Mouse (Mus musculus): ENCODE measurements at regions not wholly inside any gene's neighbourhood (a gene's known extent, or its start where the extent isn't known, plus 50 kb on each side); places are given as distances from the start of the nearest gene placed in this dataset.
A peak's percentile ranks its signal among the peaks of the same experiment; 100 is the strongest.

- TF ChIP-seq POLR2A (IDR thresholded peaks at IDR 0.05; ENCODE audit: borderline replicate concordance, control insufficient read depth, low read depth, low read length) (no peak), CTCF (IDR thresholded peaks at IDR 0.05; ENCODE audit: control insufficient read depth, insufficient read depth, low read length) (no peak)
- Histone ChIP-seq H3K27ac (ENCODE audit: control insufficient read depth, insufficient read depth, low read depth, low read length, poor library complexity) (no peak overlapping the region), H3K4me1 (ENCODE audit: control insufficient read depth, insufficient read depth, low read length) (no peaks in the 10 kb centered on the region; the same call in 1 of the 2 replicates), H3K4me3 (replicated peaks; ENCODE audit: control insufficient read depth, low read depth, low read length) (no peak overlapping the region)
- WGBS, result 30% methylated on average over 5 of the region's 5 CpGs
These were observed 195.7 kb downstream of the Rgs3 start for GRCm38 (mm10) chr4:62755237-62755900.

GRCm38 (mm10) chr4:62756721-62757206 lies 197.1 kb downstream of the Rgs3 start:
- Histone ChIP-seq H3K4me1 (ENCODE audit: control insufficient read depth, insufficient read depth, low read length) (no peaks in the 10 kb centered on the region; the same call in 1 of the 2 replicates), H3K4me3 (replicated peaks; ENCODE audit: control insufficient read depth, low read depth, low read length) (no peak overlapping the region), H3K27ac (ENCODE audit: control insufficient read depth, insufficient read depth, low read depth, low read length, poor library complexity) (no peak overlapping the region)
- TF ChIP-seq CTCF (IDR thresholded peaks at IDR 0.05; ENCODE audit: control insufficient read depth, insufficient read depth, low read length) (no peak), POLR2A (IDR thresholded peaks at IDR 0.05; ENCODE audit: borderline replicate concordance, control insufficient read depth, low read depth, low read length) (no peak)
- under 1% methylated on average over 10 of the region's 10 CpGs for WGBS

GRCm38 (mm10) chr4:62760748-62761604 lies 201.3 kb downstream of the Rgs3 start:
- Histone ChIP-seq H3K4me1 (ENCODE audit: control insufficient read depth, insufficient read depth, low read length) (no peaks in the 10 kb centered on the region; the same call in 1 of the 2 replicates), H3K27ac (ENCODE audit: control insufficient read depth, insufficient read depth, low read depth, low read length, poor library complexity) (no peak overlapping the region), H3K4me3 (replicated peaks; ENCODE audit: control insufficient read depth, low read depth, low read length) (no peak overlapping the region)
- TF ChIP-seq POLR2A (IDR thresholded peaks at IDR 0.05; ENCODE audit: borderline replicate concordance, control insufficient read depth, low read depth, low read length) (no peak), CTCF (IDR thresholded peaks at IDR 0.05; ENCODE audit: control insufficient read depth, insufficient read depth, low read length) (no peak)
- WGBS, result 64% methylated on average over 11 of the region's 11 CpGs

- TF ChIP-seq POLR2A (IDR thresholded peaks at IDR 0.05; ENCODE audit: borderline replicate concordance, control insufficient read depth, low read depth, low read length), result no peak
- peak; percentile 64 for TF ChIP-seq CTCF (IDR thresholded peaks at IDR 0.05; ENCODE audit: control insufficient read depth, insufficient read depth, low read length)
- Histone ChIP-seq H3K4me3 (replicated peaks; ENCODE audit: control insufficient read depth, low read depth, low read length) (no peak overlapping the region), H3K27ac (ENCODE audit: control insufficient read depth, insufficient read depth, low read depth, low read length, poor library complexity) (no peak overlapping the region), H3K4me1 (ENCODE audit: control insufficient read depth, insufficient read depth, low read length) (no peaks in the 10 kb centered on the region; the same call in 1 of the 2 replicates)
- 2% methylated on average over 1 of the region's 1 CpGs for WGBS
These were observed 202.0 kb downstream of the Rgs3 start for GRCm38 (mm10) chr4:62761672-62762071.

GRCm38 (mm10) chr4:62763990-62764389 lies 201.4 kb upstream of the Zfp618 start:
- WGBS, result 8% methylated on average over 5 of the region's 5 CpGs

GRCm38 (mm10) chr4:62769469-62770234 lies 195.7 kb upstream of the Zfp618 start:
- Histone ChIP-seq H3K4me3 (replicated peaks; ENCODE audit: control insufficient read depth, low read depth, low read length) (no peak overlapping the region), H3K4me1 (ENCODE audit: control insufficient read depth, insufficient read depth, low read length) (no peaks in the 10 kb centered on the region), H3K27ac (ENCODE audit: control insufficient read depth, insufficient read depth, low read depth, low read length, poor library complexity) (no peak overlapping the region)
- WGBS, result 77% methylated on average over 10 of the region's 10 CpGs
- TF ChIP-seq CTCF (IDR thresholded peaks at IDR 0.05; ENCODE audit: control insufficient read depth, insufficient read depth, low read length), result no peak
- TF ChIP-seq POLR2A (IDR thresholded peaks at IDR 0.05; ENCODE audit: borderline replicate concordance, control insufficient read depth, low read depth, low read length), result no peak

More at GRCm38 (mm10) chr4:62763990-62764389, 201.4 kb upstream of the Zfp618 start:
- TF ChIP-seq CTCF (IDR thresholded peaks at IDR 0.05; ENCODE audit: control insufficient read depth, insufficient read depth, low read length), result peak; percentile 88
- no peak for TF ChIP-seq POLR2A (IDR thresholded peaks at IDR 0.05; ENCODE audit: borderline replicate concordance, control insufficient read depth, low read depth, low read length)
- Histone ChIP-seq H3K4me1 (ENCODE audit: control insufficient read depth, insufficient read depth, low read length) (no peaks in the 10 kb centered on the region), H3K4me3 (replicated peaks; ENCODE audit: control insufficient read depth, low read depth, low read length) (no peak overlapping the region), H3K27ac (ENCODE audit: control insufficient read depth, insufficient read depth, low read depth, low read length, poor library complexity) (no peak overlapping the region)

- TF ChIP-seq CTCF (IDR thresholded peaks at IDR 0.05; ENCODE audit: control insufficient read depth, insufficient read depth, low read length), result no peak
- TF ChIP-seq POLR2A (IDR thresholded peaks at IDR 0.05; ENCODE audit: borderline replicate concordance, control insufficient read depth, low read depth, low read length), result no peak
- no peak overlapping the region for H3K4me3 ChIP-seq (replicated peaks; ENCODE audit: control insufficient read depth, low read depth, low read length)
- H3K27ac ChIP-seq (ENCODE audit: control insufficient read depth, insufficient read depth, low read depth, low read length, poor library complexity), result no peak overlapping the region
- WGBS, result 55% methylated on average over 10 of the region's 10 CpGs
- no peaks in the 10 kb centered on the region; the same call in 1 of the 2 replicates for H3K4me1 ChIP-seq (ENCODE audit: control insufficient read depth, insufficient read depth, low read length)
These were observed 190.3 kb upstream of the Zfp618 start for GRCm38 (mm10) chr4:62775005-62775609.

Measured in bone marrow, adult 2 months (tissue).